Mouse (Mus musculus) stomach, postnatal 0 days (tissue): Measurements from ENCODE around the gene Stard13.

Experiments used
- CTCF ChIP-seq: IDR thresholded peaks from 2 replicates; pipeline ENCODE4 v1.5.1; 2016; ENCODE audit warnings: antibody characterized with exemption, low read depth, mild to moderate bottlenecking, moderate library complexity
- EP300 ChIP-seq: optimal IDR thresholded peaks from 2 replicates; pipeline ENCODE3; 2016; ENCODE audit warnings: antibody characterized with exemption

- no peak for TF ChIP-seq CTCF
- TF ChIP-seq EP300 = no peak
Observed at GRCm38 (mm10) chr5:151245571-151245970, 11.9 kb upstream of the Stard13 start.
